Mouse (Mus musculus): Measurements from ENCODE around the gene Mgat4d. TPM values are rescaled to one million over a fixed set of nuclear protein-coding genes. Genes with fewer than 3 reads are reported as not detected.
A peak's percentile ranks its signal among the peaks of the same experiment; 100 is the strongest.

The Mgat4d gene
- polyA plus RNA-seq, 1 experiment from 2014 or later, result not detected

DNA sequence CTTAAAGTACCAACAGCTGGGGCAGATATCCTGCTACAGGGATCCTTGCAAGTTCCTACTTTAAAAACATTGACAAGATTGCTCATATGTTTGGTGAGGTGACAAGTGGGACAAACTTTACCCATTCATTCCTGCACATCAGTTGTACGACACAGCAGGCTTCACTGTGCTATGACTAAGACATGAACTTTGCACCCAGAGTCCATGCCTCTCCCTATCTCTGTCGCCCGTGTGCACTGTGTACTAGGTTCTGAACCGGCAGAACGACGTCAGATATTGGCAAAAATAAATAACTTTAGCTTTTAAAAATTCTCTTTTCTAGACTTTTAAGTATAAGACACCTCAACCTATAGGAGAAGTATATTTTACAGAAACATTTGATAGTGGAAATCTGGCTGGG is 48.4 kb downstream of the Mgat4d start:
- no peak for DNase-seq (ENCODE audit: low spot score)
- Histone ChIP-seq H3K4me1 (replicated peaks; ENCODE audit: control insufficient read depth, insufficient read depth, low read length) (no peaks in the 10 kb centered on the region), H3K9ac (ENCODE audit: low read length) (no peak overlapping the region), H3K9me3 (ENCODE audit: control insufficient read depth, low read length) (no peaks in the 10 kb centered on the region), H3K4me2 (ENCODE audit: low read depth, low read length, severe bottlenecking) (no peak overlapping the region), H3K36me3 (ENCODE audit: control insufficient read depth, insufficient read depth, low read length) (no peaks in the 10 kb centered on the region), H3K4me3 (ENCODE audit: low read depth, low read length) (no peak overlapping the region), H3K27ac (ENCODE audit: low read depth, low read length) (no peak overlapping the region), H3K27me3 (ENCODE audit: control insufficient read depth, insufficient read depth, low read length) (no peaks in the 10 kb centered on the region)
- ATAC-seq (replicated peaks; ENCODE audit: low FRiP score), result no peak
- 93% methylated on average over 6 of the region's 6 CpGs for WGBS

DNA sequence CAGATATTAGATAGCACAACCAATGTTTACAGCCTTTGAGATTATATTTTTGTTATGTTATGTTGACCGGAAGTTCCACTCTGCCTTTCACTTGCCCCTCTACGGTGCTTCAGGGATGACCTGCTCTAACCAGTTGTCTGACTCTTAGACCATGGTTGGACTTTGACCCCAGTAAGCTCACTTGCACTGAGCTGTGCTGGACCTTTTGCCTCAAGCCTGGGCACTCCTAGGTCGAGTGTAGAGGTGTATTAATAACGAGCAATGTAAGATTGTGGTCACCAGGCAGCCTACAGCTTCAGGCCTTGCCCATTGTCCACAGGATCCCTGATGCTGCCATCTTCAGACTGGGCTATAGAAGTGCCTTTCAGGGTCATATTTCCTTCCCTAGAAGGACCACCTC is 49.5 kb downstream of the Mgat4d start:
- 81% methylated on average over 4 of the region's 4 CpGs for WGBS
- DNase-seq (ENCODE audit: low spot score), result no peak

GRCm38 (mm10) chr8:83405548-83405947 is 57.3 kb downstream of the Mgat4d start:
- Histone ChIP-seq H3K4me2 (ENCODE audit: low read depth, low read length, severe bottlenecking) (no peak overlapping the region), H3K36me3 (ENCODE audit: control insufficient read depth, insufficient read depth, low read length) (no peaks in the 10 kb centered on the region), H3K4me1 (replicated peaks; ENCODE audit: control insufficient read depth, insufficient read depth, low read length) (no peaks in the 10 kb centered on the region), H3K27me3 (ENCODE audit: control insufficient read depth, insufficient read depth, low read length) (no peaks in the 10 kb centered on the region), H3K27ac (ENCODE audit: low read depth, low read length) (no peak overlapping the region), H3K4me3 (ENCODE audit: low read depth, low read length) (no peak overlapping the region), H3K9me3 (ENCODE audit: control insufficient read depth, low read length) (no peaks in the 10 kb centered on the region), H3K9ac (ENCODE audit: low read length) (no peak overlapping the region)
- DNase-seq (ENCODE audit: low spot score), result no peak
- WGBS, result 87% methylated on average over 10 of the region's 10 CpGs
- no peak for ATAC-seq (replicated peaks; ENCODE audit: low FRiP score)

More for the DNA sequence above, 49.5 kb downstream of the Mgat4d start:
- no peak overlapping the region for H3K4me3 ChIP-seq (ENCODE audit: low read depth, low read length)
- H3K27ac ChIP-seq (ENCODE audit: low read depth, low read length), result no peak overlapping the region
- H3K9ac ChIP-seq (ENCODE audit: low read length), result no peak overlapping the region
- no peak for ATAC-seq (replicated peaks; ENCODE audit: low FRiP score)
- H3K4me2 ChIP-seq (ENCODE audit: low read depth, low read length, severe bottlenecking), result no peak overlapping the region
- no peaks in the 10 kb centered on the region for H3K36me3 ChIP-seq (ENCODE audit: control insufficient read depth, insufficient read depth, low read length)
- H3K27me3 ChIP-seq (ENCODE audit: control insufficient read depth, insufficient read depth, low read length), result no peaks in the 10 kb centered on the region
- no peaks in the 10 kb centered on the region for H3K4me1 ChIP-seq (replicated peaks; ENCODE audit: control insufficient read depth, insufficient read depth, low read length)
- H3K9me3 ChIP-seq (ENCODE audit: control insufficient read depth, low read length), result no peaks in the 10 kb centered on the region

DNA sequence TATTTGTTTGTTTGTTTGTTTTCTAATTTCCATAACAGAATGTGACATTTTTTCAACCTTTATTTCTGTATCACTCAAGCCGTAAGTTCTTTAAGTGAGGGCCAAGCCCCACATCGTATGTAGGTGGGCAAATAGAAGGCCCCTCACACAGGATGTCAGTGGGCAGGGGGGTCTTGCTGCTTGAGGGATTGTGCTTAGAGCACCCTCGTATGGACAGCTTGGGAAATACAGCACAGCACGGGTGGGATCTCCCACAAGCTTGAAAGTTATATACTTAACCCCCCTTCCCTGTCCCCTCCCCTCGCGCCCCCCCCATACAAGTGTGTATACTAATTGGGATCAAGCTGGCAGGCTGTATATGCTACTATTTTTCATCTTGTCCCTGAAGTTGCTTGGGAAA is 58.6 kb downstream of the Mgat4d start:
- 32% methylated on average over 6 of the region's 6 CpGs for WGBS
- Histone ChIP-seq H3K9ac (ENCODE audit: low read length) (no peak overlapping the region), H3K4me1 (replicated peaks; ENCODE audit: control insufficient read depth, insufficient read depth, low read length) (no peaks in the 10 kb centered on the region), H3K4me3 (ENCODE audit: low read depth, low read length) (no peak overlapping the region), H3K36me3 (ENCODE audit: control insufficient read depth, insufficient read depth, low read length) (no peaks in the 10 kb centered on the region), H3K9me3 (ENCODE audit: control insufficient read depth, low read length) (no peaks in the 10 kb centered on the region), H3K27ac (ENCODE audit: low read depth, low read length) (no peak overlapping the region), H3K27me3 (ENCODE audit: control insufficient read depth, insufficient read depth, low read length) (no peaks in the 10 kb centered on the region), H3K4me2 (ENCODE audit: low read depth, low read length, severe bottlenecking) (no peak overlapping the region)
- ATAC-seq (replicated peaks; ENCODE audit: low FRiP score) (no peak), DNase-seq (ENCODE audit: low spot score) (peak; percentile 66)

GRCm38 (mm10) chr8:83408496-83408895 is 60.2 kb downstream of the Mgat4d start:
- WGBS, result 82% methylated on average over 7 of the region's 7 CpGs
- H3K9me3 ChIP-seq (ENCODE audit: control insufficient read depth, low read length), result no peaks in the 10 kb centered on the region
- no peak for DNase-seq (ENCODE audit: low spot score)
- no peak overlapping the region for H3K9ac ChIP-seq (ENCODE audit: low read length)
- no peak for ATAC-seq (replicated peaks; ENCODE audit: low FRiP score)
- H3K4me1 ChIP-seq (replicated peaks; ENCODE audit: control insufficient read depth, insufficient read depth, low read length), result no peaks in the 10 kb centered on the region
- no peak overlapping the region for H3K4me3 ChIP-seq (ENCODE audit: low read depth, low read length)
- H3K36me3 ChIP-seq (ENCODE audit: control insufficient read depth, insufficient read depth, low read length), result no peaks in the 10 kb centered on the region
- no peaks in the 10 kb centered on the region for H3K27me3 ChIP-seq (ENCODE audit: control insufficient read depth, insufficient read depth, low read length)
- no peak overlapping the region for H3K4me2 ChIP-seq (ENCODE audit: low read depth, low read length, severe bottlenecking)
- H3K27ac ChIP-seq (ENCODE audit: low read depth, low read length), result no peak overlapping the region

DNA sequence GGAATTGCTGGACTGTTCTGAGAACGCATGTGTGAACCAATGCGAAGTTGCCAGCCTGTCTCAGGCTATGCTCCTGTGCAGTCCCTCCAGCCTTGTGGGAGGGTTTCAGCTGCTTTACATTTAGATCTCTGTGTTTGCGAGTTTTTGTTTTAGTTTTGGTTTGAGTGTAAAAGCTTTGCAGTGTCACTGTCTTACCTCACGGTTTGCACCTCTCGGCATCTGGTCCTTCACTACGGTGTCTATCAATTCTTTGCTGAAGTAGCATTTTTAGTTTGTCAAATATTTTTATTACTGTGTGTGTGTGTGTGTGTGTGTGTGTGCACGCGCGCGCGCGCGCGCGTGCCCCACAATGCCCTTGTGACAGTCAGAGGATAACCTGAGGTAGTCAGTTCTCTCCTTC is 68.6 kb downstream of the Mgat4d start:
- Histone ChIP-seq H3K36me3 (ENCODE audit: control insufficient read depth, insufficient read depth, low read length) (no peaks in the 10 kb centered on the region), H3K4me1 (replicated peaks; ENCODE audit: control insufficient read depth, insufficient read depth, low read length) (no peaks in the 10 kb centered on the region), H3K27ac (ENCODE audit: low read depth, low read length) (no peak overlapping the region), H3K27me3 (ENCODE audit: control insufficient read depth, insufficient read depth, low read length) (no peaks in the 10 kb centered on the region), H3K9me3 (ENCODE audit: control insufficient read depth, low read length) (no peaks in the 10 kb centered on the region), H3K4me2 (ENCODE audit: low read depth, low read length, severe bottlenecking) (no peak overlapping the region), H3K4me3 (ENCODE audit: low read depth, low read length) (no peak overlapping the region), H3K9ac (ENCODE audit: low read length) (no peak overlapping the region)
- DNase-seq (ENCODE audit: low spot score) (no peak), ATAC-seq (replicated peaks; ENCODE audit: low FRiP score) (no peak)
- 98% methylated on average over 15 of the region's 15 CpGs for whole genome bisulfite sequencing

GRCm38 (mm10) chr8:83417970-83418369 is 69.7 kb downstream of the Mgat4d start:
- Histone ChIP-seq H3K27ac (ENCODE audit: low read depth, low read length) (no peak overlapping the region), H3K4me1 (replicated peaks; ENCODE audit: control insufficient read depth, insufficient read depth, low read length) (no peaks in the 10 kb centered on the region), H3K9ac (ENCODE audit: low read length) (no peak overlapping the region), H3K4me3 (ENCODE audit: low read depth, low read length) (no peak overlapping the region), H3K4me2 (ENCODE audit: low read depth, low read length, severe bottlenecking) (no peak overlapping the region), H3K36me3 (ENCODE audit: control insufficient read depth, insufficient read depth, low read length) (no peaks in the 10 kb centered on the region), H3K27me3 (ENCODE audit: control insufficient read depth, insufficient read depth, low read length) (no peaks in the 10 kb centered on the region), H3K9me3 (ENCODE audit: control insufficient read depth, low read length) (no peaks in the 10 kb centered on the region)
- no peak for ATAC-seq (replicated peaks; ENCODE audit: low FRiP score)
- WGBS, result 87% methylated on average over 6 of the region's 6 CpGs
- no peak for DNase-seq (ENCODE audit: low spot score)

DNA sequence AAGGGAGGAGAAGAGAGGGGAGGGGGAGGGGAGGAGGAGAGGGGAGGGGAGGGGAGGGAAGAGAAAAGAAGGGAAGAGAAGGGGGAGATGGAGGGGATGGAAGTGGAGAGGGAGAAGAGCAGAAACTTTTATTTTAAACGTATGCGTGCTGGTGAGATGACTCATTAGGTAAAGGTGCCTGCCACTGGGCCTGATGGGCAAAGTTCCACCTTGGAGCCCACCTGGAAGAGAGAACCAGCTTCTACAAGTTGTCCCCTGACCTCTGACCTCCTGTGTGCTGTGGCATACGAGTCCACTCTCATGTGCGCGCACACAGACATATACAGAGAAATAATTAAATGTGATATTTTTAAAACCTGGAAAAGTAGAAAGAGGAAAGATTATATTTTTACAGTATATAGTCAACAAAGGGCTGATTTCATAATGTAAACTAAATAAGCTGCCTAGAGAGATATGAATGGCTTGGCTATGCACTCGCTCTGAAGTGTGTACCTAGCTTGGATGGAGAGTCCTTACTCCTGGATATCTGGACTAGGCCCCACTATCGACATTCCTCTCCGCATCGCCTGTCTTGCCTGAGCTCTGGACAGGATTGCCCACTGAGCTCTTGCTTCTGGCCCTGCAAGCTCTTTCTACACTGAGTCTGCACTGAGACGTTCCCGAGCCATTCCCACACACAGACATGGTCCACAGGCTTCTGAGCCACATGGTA is 70.7 kb downstream of the Mgat4d start:
- no peaks in the 10 kb centered on the region for H3K4me1 ChIP-seq (replicated peaks; ENCODE audit: control insufficient read depth, insufficient read depth, low read length)
- H3K27ac ChIP-seq (ENCODE audit: low read depth, low read length), result no peak overlapping the region
- no peak overlapping the region for H3K4me2 ChIP-seq (ENCODE audit: low read depth, low read length, severe bottlenecking)
- H3K9me3 ChIP-seq (ENCODE audit: control insufficient read depth, low read length), result no peaks in the 10 kb centered on the region
- DNase-seq (ENCODE audit: low spot score) (no peak), ATAC-seq (replicated peaks; ENCODE audit: low FRiP score) (no peak)
- WGBS, result 92% methylated on average over 11 of the region's 11 CpGs
- H3K36me3 ChIP-seq (ENCODE audit: control insufficient read depth, insufficient read depth, low read length), result no peaks in the 10 kb centered on the region
- no peak overlapping the region for H3K4me3 ChIP-seq (ENCODE audit: low read depth, low read length)
- H3K27me3 ChIP-seq (ENCODE audit: control insufficient read depth, insufficient read depth, low read length), result no peaks in the 10 kb centered on the region
- no peak overlapping the region for H3K9ac ChIP-seq (ENCODE audit: low read length)

GRCm38 (mm10) chr8:83421354-83421753 is 73.1 kb downstream of the Mgat4d start:
- H3K4me3 ChIP-seq (ENCODE audit: low read depth, low read length), result no peak overlapping the region
- no peaks in the 10 kb centered on the region for H3K27me3 ChIP-seq (ENCODE audit: control insufficient read depth, insufficient read depth, low read length)
- H3K4me2 ChIP-seq (ENCODE audit: low read depth, low read length, severe bottlenecking), result no peak overlapping the region
- H3K9me3 ChIP-seq (ENCODE audit: control insufficient read depth, low read length), result no peaks in the 10 kb centered on the region
- H3K9ac ChIP-seq (ENCODE audit: low read length), result no peak overlapping the region
- no peaks in the 10 kb centered on the region for H3K4me1 ChIP-seq (replicated peaks; ENCODE audit: control insufficient read depth, insufficient read depth, low read length)
- 95% methylated on average over 1 of the region's 1 CpGs for WGBS
- ATAC-seq (replicated peaks; ENCODE audit: low FRiP score), result no peak
- no peak overlapping the region for H3K27ac ChIP-seq (ENCODE audit: low read depth, low read length)
- no peaks in the 10 kb centered on the region for H3K36me3 ChIP-seq (ENCODE audit: control insufficient read depth, insufficient read depth, low read length)
- no peak for DNase-seq (ENCODE audit: low spot score)
